Mouse (Mus musculus) left cerebral cortex, adult 2 months (tissue): ENCODE results near the gene Tcaim. TPM values are rescaled to one million over a fixed set of nuclear protein-coding genes. Genes with fewer than 3 reads are reported as not detected.
A peak's percentile ranks its signal among the peaks of the same experiment; 100 is the strongest.

Experiments used
- DNase-seq, 2 experiments: peaks; one replicate each; pipeline ENCODE4 v3.0.0; 2021 to 2022; ENCODE audit warnings: low spot score in 2 of 2, mixed read lengths in 1 of 2; ENCODE audit errors: extremely low spot score in 1 of 2
- H3K27ac ChIP-seq: fragments of 200-600 bp; 2 replicates; pipeline ENCODE4 v1.8.1; 2022
- H3K4me3 ChIP-seq: fragments of 200-600 bp; 2 replicates; pipeline ENCODE4 v1.8.1; 2022
- CTCF ChIP-seq: fragments of 200-600 bp; IDR thresholded peaks from 2 replicates; pipeline ENCODE4 v1.8.1; 2022; ENCODE audit warnings: antibody characterized with exemption, mild to moderate bottlenecking, moderate library complexity
- intact Hi-C: fragments of 180-260 bp; cut with DNase I; formaldehyde crosslinking; loops from one replicate; pipeline ENCODE4 v1.15.1; 2025
- total RNA-seq, 2 experiments: library from RNA; stranded (reverse); gene quantifications; 2 replicates each; pipeline ENCODE4 v1.2.3; 2021

The Tcaim gene
- total RNA-seq, 2 experiments from 2014 or later = 17.4 to 17.8 TPM

- Histone ChIP-seq H3K27ac (no peak overlapping the region), H3K4me3 (no peak overlapping the region)
- intact Hi-C loops = no loop called here
- DNase-seq = no peak
- no peak for TF ChIP-seq CTCF
These were observed 50.3 kb downstream of the Tcaim start for GRCm38 (mm10) chr9:122855617-122856016.

GRCm38 (mm10) chr9:122856716-122857115 lies 51.4 kb downstream of the Tcaim start:
- H3K27ac ChIP-seq = no peak overlapping the region
- no peak overlapping the region for H3K4me3 ChIP-seq
- TF ChIP-seq CTCF = no peak
- no peak for DNase-seq
- intact Hi-C loops = no loop called here

- DNase-seq = no peak
- no peak overlapping the region for H3K4me3 ChIP-seq
- intact Hi-C loops = loop anchor here (5.0 kb wide), 1 partner anchor 123 kb away; no protein-coding TSS in a partner anchor
- no peak for TF ChIP-seq CTCF
- H3K27ac ChIP-seq = no peak overlapping the region
These were observed 55.4 kb downstream of the Tcaim start for GRCm38 (mm10) chr9:122860752-122861151.

- Histone ChIP-seq H3K4me3 (no peak overlapping the region), H3K27ac (no peak overlapping the region)
- intact Hi-C loops = loop anchor here (5.0 kb wide), 1 partner anchor 126 kb away; no protein-coding TSS in a partner anchor
- no peak for TF ChIP-seq CTCF
- DNase-seq = no peak
These were observed 58.4 kb downstream of the Tcaim start for GRCm38 (mm10) chr9:122863731-122864130.

- intact Hi-C loops = loop anchor here (5.0 kb wide), 1 partner anchor 128 kb away; no protein-coding TSS in a partner anchor
- Histone ChIP-seq H3K27ac (no peak overlapping the region), H3K4me3 (peak overlapping the region; percentile 65)
- no peak for DNase-seq
- no peak for TF ChIP-seq CTCF
These were observed 59.5 kb downstream of the Tcaim start for GRCm38 (mm10) chr9:122864848-122865247.

- peak; percentile 75 to 77 for DNase-seq
- Histone ChIP-seq H3K4me3 (peak within 1 kb of the TSS; percentile 65), H3K27ac (peak within 1 kb of the TSS; percentile 90)
- TF ChIP-seq CTCF = no peak
- intact Hi-C loops = loop anchor here (1.0 kb wide), 1 partner anchor 57 kb away; no protein-coding TSS in a partner anchor
These were observed 60.4 kb downstream of the Tcaim start, which contains the start of gene Zfp445 for GRCm38 (mm10) chr9:122865697-122866166. Gene Zfp445 (minus strand): TSS chr9:122866006.

- DNase-seq = no peak
- Histone ChIP-seq H3K27ac (peak overlapping the region; percentile 90), H3K4me3 (peak overlapping the region; percentile 65)
- intact Hi-C loops = loop anchor here (1.0 kb wide), 1 partner anchor 56 kb away; no protein-coding TSS in a partner anchor
- TF ChIP-seq CTCF = no peak
These were observed 60.9 kb downstream of the Tcaim start for GRCm38 (mm10) chr9:122866192-122866591.

- DNase-seq = no peak
- no peak for TF ChIP-seq CTCF
- intact Hi-C loops = no loop called here
- Histone ChIP-seq H3K27ac (no peak overlapping the region), H3K4me3 (no peak overlapping the region)
These were observed 67.3 kb downstream of the Tcaim start for GRCm38 (mm10) chr9:122872595-122872994.

GRCm38 (mm10) chr9:122874653-122875052 lies 69.3 kb downstream of the Tcaim start:
- no peak for TF ChIP-seq CTCF
- Histone ChIP-seq H3K27ac (no peak overlapping the region), H3K4me3 (no peak overlapping the region)
- intact Hi-C loops = no loop called here
- DNase-seq = no peak

- no peak for TF ChIP-seq CTCF
- Histone ChIP-seq H3K27ac (no peak overlapping the region), H3K4me3 (no peak overlapping the region)
- DNase-seq = no peak
- intact Hi-C loops = no loop called here
These were observed 69.8 kb downstream of the Tcaim start for GRCm38 (mm10) chr9:122875145-122875544.

GRCm38 (mm10) chr9:122885385-122885784 lies 80.0 kb downstream of the Tcaim start, which contains the start of gene Zkscan7:
Gene Zkscan7 (plus strand): TSS chr9:122885685.
- peak within 1 kb of the TSS; percentile 87 for H3K4me3 ChIP-seq
- no peak for DNase-seq
- intact Hi-C loops = no loop called here
- no peak for TF ChIP-seq CTCF
- H3K27ac ChIP-seq = peak within 1 kb of the TSS; percentile 5

Other genes starting within 250 kb of the Tcaim start
- not detected for gene Topaz1, start 58.2 kb upstream of the Tcaim start, total RNA-seq
- gene Gm35549, start 38.5 kb downstream of the Tcaim start, total RNA-seq = not detected
- gene Zfp445, start 60.5 kb downstream of the Tcaim start, total RNA-seq = 100 to 1,000 TPM; 169 to 173 TPM
- gene Zkscan7, start 80.1 kb downstream of the Tcaim start, total RNA-seq = 1 to 10 TPM; 5.0 to 5.8 TPM
- 1 to 10 TPM; 7.9 to 8.3 TPM for gene Zfp105, start 117.5 kb downstream of the Tcaim start, total RNA-seq
- 10 to 100 TPM; 18.7 to 21.8 TPM for gene 1110059G10Rik, start 145.5 kb downstream of the Tcaim start, total RNA-seq
- gene Kif15, start 145.5 kb downstream of the Tcaim start, total RNA-seq = 1 to 10 TPM; 1.3 to 1.5 TPM
- gene Tmem42, start 215.8 kb downstream of the Tcaim start, total RNA-seq = 10 to 100 TPM; 23.5 to 27.1 TPM
- 1 to 10 TPM; 1.8 to 2.6 TPM for gene Tgm4, start 229.2 kb downstream of the Tcaim start, total RNA-seq